Comparison of ENCODE assay signal across 8 mouse cellular contexts in genomic region chr5:114980122-114980748, GRCm38 (mm10). TPM values are rescaled to one million over a fixed set of nuclear protein-coding genes. Genes with fewer than 3 reads are reported as not detected.
DNase-seq lines count a peak whose midpoint lies in the region; ATAC-seq lines count a peak whose summit lies in the region.

No protein-coding gene starts in this region.

- DNase-seq in kidney, postnatal 25 days, result no peak
- DNase-seq in forebrain, embryonic 14.5 days (ENCODE audit: low spot score), result no peak
- no peak for DNase-seq in neural tube, embryonic 11.5 days (ENCODE audit: low spot score)
- DNase-seq in right cerebral cortex, postnatal 10 days (ENCODE audit: low spot score in 2 of 2), result no peak
- DNase-seq in cerebellum, adult 9-10 months, result no peak
- DNase-seq in cerebellum, postnatal 14 days, result no peak

- ATAC-seq in kidney, embryonic 16.5 days (ENCODE audit: low FRiP score, low TSS enrichment), result peak; percentile 44; the same call in 1 of the 2 replicates
- no peak for ATAC-seq in forebrain, embryonic 14.5 days
- ATAC-seq in liver, embryonic 12.5 days, result peak; percentile 53
- ATAC-seq in neural tube, embryonic 11.5 days (ENCODE audit: insufficient read depth, low FRiP score, low TSS enrichment), result no peak

- H3K4me3 ChIP-seq in kidney, embryonic 16.5 days (ENCODE audit: low read length), result peak overlapping the region; percentile 41
- peak overlapping the region; percentile 30 for H3K4me3 ChIP-seq in forebrain, embryonic 14.5 days (ENCODE audit: low read depth, low read length)
- peak overlapping the region; percentile 60 for H3K4me3 ChIP-seq in liver, embryonic 12.5 days
- peak overlapping the region; percentile 29; the same call in 1 of the 2 replicates for H3K4me3 ChIP-seq in neural tube, embryonic 11.5 days (ENCODE audit: low read depth, low read length)

- H3K4me1 ChIP-seq in kidney, embryonic 16.5 days (ENCODE audit: insufficient read depth, low read length), result peaks cover 27% of the 10 kb centered on the region
- H3K4me1 ChIP-seq in forebrain, embryonic 14.5 days (ENCODE audit: control insufficient read depth, insufficient read depth, low read length), result peaks cover 5% of the 10 kb centered on the region; the same call in 1 of the 2 replicates
- H3K4me1 ChIP-seq in liver, embryonic 12.5 days, result peaks cover 40% of the 10 kb centered on the region
- peaks cover 4% of the 10 kb centered on the region for H3K4me1 ChIP-seq in neural tube, embryonic 11.5 days (ENCODE audit: control insufficient read depth, insufficient read depth, low read length)

- no peaks in the 10 kb centered on the region for H3K9me3 ChIP-seq in kidney, embryonic 16.5 days (ENCODE audit: low read length)
- no peaks in the 10 kb centered on the region for H3K9me3 ChIP-seq in forebrain, embryonic 14.5 days (replicated peaks; ENCODE audit: control insufficient read depth, low read length)
- 0 out of 2 replicates have a peak, but pooled peaks cover 2% of the 10 kb centered on the region for H3K9me3 ChIP-seq in liver, embryonic 12.5 days (replicated peaks)
- no peaks in the 10 kb centered on the region for H3K9me3 ChIP-seq in neural tube, embryonic 11.5 days (ENCODE audit: control insufficient read depth, low read length)

- peak overlapping the region; percentile 46 for H3K9ac ChIP-seq in kidney, embryonic 16.5 days (replicated peaks; ENCODE audit: low read length)
- H3K9ac ChIP-seq in forebrain, embryonic 14.5 days (ENCODE audit: low read length), result peak overlapping the region; percentile 40
- H3K9ac ChIP-seq in liver, embryonic 12.5 days, result peak overlapping the region; percentile 77
- H3K9ac ChIP-seq in neural tube, embryonic 11.5 days (ENCODE audit: low read length), result no peak overlapping the region

- H3K27ac ChIP-seq in kidney, embryonic 16.5 days (ENCODE audit: low read length), result no peak overlapping the region
- H3K27ac ChIP-seq in forebrain, embryonic 14.5 days (ENCODE audit: low read depth, low read length), result no peak overlapping the region
- H3K27ac ChIP-seq in liver, embryonic 12.5 days, result peak overlapping the region; percentile 96
- no peak overlapping the region for H3K27ac ChIP-seq in neural tube, embryonic 11.5 days (ENCODE audit: low read depth, low read length)

- no peaks in the 10 kb centered on the region for H3K36me3 ChIP-seq in kidney, embryonic 16.5 days (ENCODE audit: insufficient read depth, low read length)
- H3K36me3 ChIP-seq in forebrain, embryonic 14.5 days (ENCODE audit: control insufficient read depth, insufficient read depth, low read length), result no peaks in the 10 kb centered on the region
- no peaks in the 10 kb centered on the region for H3K36me3 ChIP-seq in liver, embryonic 12.5 days
- no peaks in the 10 kb centered on the region for H3K36me3 ChIP-seq in neural tube, embryonic 11.5 days (ENCODE audit: control insufficient read depth, insufficient read depth, low read length)

- H3K27me3 ChIP-seq in kidney, embryonic 16.5 days (ENCODE audit: insufficient read depth, low read length), result no peaks in the 10 kb centered on the region
- H3K27me3 ChIP-seq in forebrain, embryonic 14.5 days (replicated peaks; ENCODE audit: control insufficient read depth, insufficient read depth, low read length), result no peaks in the 10 kb centered on the region
- H3K27me3 ChIP-seq in liver, embryonic 12.5 days (replicated peaks), result no peaks in the 10 kb centered on the region
- no peaks in the 10 kb centered on the region for H3K27me3 ChIP-seq in neural tube, embryonic 11.5 days (ENCODE audit: control insufficient read depth, insufficient read depth, low read length)

- peak overlapping the region; percentile 63 for H3K4me2 ChIP-seq in kidney, embryonic 16.5 days (replicated peaks; ENCODE audit: low read depth, low read length)
- H3K4me2 ChIP-seq in forebrain, embryonic 14.5 days (ENCODE audit: low read length), result peak overlapping the region; percentile 74
- peak overlapping the region; percentile 95 for H3K4me2 ChIP-seq in liver, embryonic 12.5 days
- H3K4me2 ChIP-seq in neural tube, embryonic 11.5 days (ENCODE audit: low read depth), result peak overlapping the region; percentile 69

- 25% methylated on average over 16 of the region's 16 CpGs for WGBS in kidney, embryonic 16.5 days
- WGBS in forebrain, embryonic 14.5 days, result 21% methylated on average over 16 of the region's 16 CpGs
- WGBS in liver, embryonic 12.5 days (ENCODE audit: insufficient replicate concordance), result 25% methylated on average over 16 of the region's 16 CpGs
- 28% methylated on average over 16 of the region's 16 CpGs for WGBS in neural tube, embryonic 11.5 days

RNA-seq across cellular contexts. Expression of gene Hnf1a, which starts 9.3 kb away (rescaled TPM):
- polyA plus RNA-seq in kidney, embryonic 16.5 days (2015; fragmentation: Nextera tagmentation; extraction: Ambion mirVana), result 12.6 and 15.4 TPM in 2 replicates
- polyA plus RNA-seq in forebrain, embryonic 14.5 days (2014; fragmentation: Nextera tagmentation; extraction: Ambion mirVana), result not detected in 2 replicates
- polyA plus RNA-seq in liver, embryonic 12.5 days (2016; fragmentation: Nextera tagmentation; extraction: Ambion mirVana), result 3.8 and 3.9 TPM in 2 replicates
- not detected in 2 replicates for polyA plus RNA-seq in neural tube, embryonic 11.5 days (2014; fragmentation: Nextera tagmentation; extraction: Ambion mirVana)

RNA-seq across cellular contexts. Expression of gene Sppl3, which starts 30.7 kb away (rescaled TPM):
- 12.3 and 13.6 TPM in 2 replicates for polyA plus RNA-seq in kidney, embryonic 16.5 days (2015; fragmentation: Nextera tagmentation; extraction: Ambion mirVana)
- polyA plus RNA-seq in forebrain, embryonic 14.5 days (2014; fragmentation: Nextera tagmentation; extraction: Ambion mirVana), result 20.3 and 24.0 TPM in 2 replicates
- polyA plus RNA-seq in liver, embryonic 12.5 days (2016; fragmentation: Nextera tagmentation; extraction: Ambion mirVana), result 19.3 and 23.7 TPM in 2 replicates
- 43.6 and 45.1 TPM in 2 replicates for polyA plus RNA-seq in neural tube, embryonic 11.5 days (2014; fragmentation: Nextera tagmentation; extraction: Ambion mirVana)

RNA-seq across cellular contexts. Expression of gene 2210016L21Rik, which starts 38.3 kb away (rescaled TPM):
- 55.7 and 63.3 TPM in 2 replicates for polyA plus RNA-seq in kidney, embryonic 16.5 days (2015; fragmentation: Nextera tagmentation; extraction: Ambion mirVana)
- polyA plus RNA-seq in forebrain, embryonic 14.5 days (2014; fragmentation: Nextera tagmentation; extraction: Ambion mirVana), result 90.5 and 95.3 TPM in 2 replicates
- polyA plus RNA-seq in liver, embryonic 12.5 days (2016; fragmentation: Nextera tagmentation; extraction: Ambion mirVana), result 22.1 and 25.2 TPM in 2 replicates
- 47.2 and 48.8 TPM in 2 replicates for polyA plus RNA-seq in neural tube, embryonic 11.5 days (2014; fragmentation: Nextera tagmentation; extraction: Ambion mirVana)

RNA-seq across cellular contexts. Expression of gene Oasl1, which starts 57.2 kb away (rescaled TPM):
- polyA plus RNA-seq in kidney, embryonic 16.5 days (2015; fragmentation: Nextera tagmentation; extraction: Ambion mirVana), result 1.5 and 2.1 TPM in 2 replicates
- polyA plus RNA-seq in forebrain, embryonic 14.5 days (2014; fragmentation: Nextera tagmentation; extraction: Ambion mirVana), result 0.10 and 0.28 TPM in 2 replicates
- 0.29 and 0.30 TPM in 2 replicates for polyA plus RNA-seq in liver, embryonic 12.5 days (2016; fragmentation: Nextera tagmentation; extraction: Ambion mirVana)
- polyA plus RNA-seq in neural tube, embryonic 11.5 days (2014; fragmentation: Nextera tagmentation; extraction: Ambion mirVana), result 0.20 TPM in 1 of 2 replicates, not detected in the other

Comparison
In these comparisons a context has a peak if more than half of its experiments do, and no peak if none do; other contexts are left out.
1. ATAC-seq: peak in kidney, embryonic 16.5 days (single experiment) and liver, embryonic 12.5 days (single experiment); none in forebrain, embryonic 14.5 days (single experiment) and neural tube, embryonic 11.5 days (single experiment).
2. Peak in every context shown above with its lines, with median percentiles within 50 percentile points of each other: H3K4me2 ChIP-seq and H3K4me3 ChIP-seq.